ENCODE assay signal across 8 mouse cellular contexts in genomic region chr1:165460801-165461377, GRCm38 (mm10). TPM values are rescaled to one million over a fixed set of nuclear protein-coding genes. Genes with fewer than 3 reads are reported as not detected.
DNase-seq lines count a peak whose midpoint lies in the region; ATAC-seq lines count a peak whose summit lies in the region.

No protein-coding gene starts in this region.

- under 1% methylated on average over 41 of the region's 41 CpGs for WGBS in intestine, embryonic 14.5 days

- peak; percentile 98 to 99 for DNase-seq in adrenal gland, adult 18-20 months (ENCODE audit: low spot score in 2 of 2)
- DNase-seq in embryo, embryonic 11 days = peak; percentile 99
- DNase-seq in gastrocnemius, postnatal 25 days = peak; percentile 100
- DNase-seq in intestine, embryonic 14.5 days (ENCODE audit: low spot score) = peak; percentile 96
- DNase-seq in left cerebral cortex, postnatal 14 days (ENCODE audit: low spot score in 2 of 2) = peak; percentile 99 to 100
- peak; percentile 99 for DNase-seq in mesoderm, embryonic 11.5 days (ENCODE audit: low read depth, low spot score)
- peak; percentile 99 to 100 for DNase-seq in right cerebral cortex, postnatal 36 days (ENCODE audit: low spot score in 2 of 2)
- DNase-seq in yolk sac, embryonic 10.5 days (ENCODE audit: low spot score) = peak; percentile 100

- H3K4me2 ChIP-seq in intestine, embryonic 14.5 days (ENCODE audit: low read length) = peak overlapping the region; percentile 70

- ATAC-seq in intestine, embryonic 14.5 days (replicated peaks; ENCODE audit: low FRiP score, low TSS enrichment, low read depth) = peak; percentile 97

- intact Hi-C loops in left cerebral cortex, postnatal 14 days (cut with DNase I) = loop anchor here (2.0 kb wide), 1 partner anchor 182 kb away; no protein-coding TSS in a partner anchor

- H3K4me1 ChIP-seq in intestine, embryonic 14.5 days (replicated peaks; ENCODE audit: control insufficient read depth, insufficient read depth, low read length) = 0 out of 2 replicates have a peak, but pooled peaks cover 2% of the 10 kb centered on the region

- peak overlapping the region; percentile 80 for H3K9ac ChIP-seq in intestine, embryonic 14.5 days (ENCODE audit: low read length)

- peak overlapping the region; percentile 86 for H3K4me3 ChIP-seq in intestine, embryonic 14.5 days (ENCODE audit: low read depth, low read length)

- no peaks in the 10 kb centered on the region for H3K36me3 ChIP-seq in intestine, embryonic 14.5 days (ENCODE audit: control insufficient read depth, insufficient read depth, low read length)

- no peaks in the 10 kb centered on the region for H3K27me3 ChIP-seq in intestine, embryonic 14.5 days (replicated peaks; ENCODE audit: control insufficient read depth, insufficient read depth, low read length)

- no peaks in the 10 kb centered on the region for H3K9me3 ChIP-seq in intestine, embryonic 14.5 days (ENCODE audit: control insufficient read depth, low read length)

- peak overlapping the region; percentile 91 for H3K27ac ChIP-seq in intestine, embryonic 14.5 days (ENCODE audit: low read depth)

RNA-seq across cellular contexts. Expression of gene Mpc2, which starts 0.5 kb away (rescaled TPM):
- total RNA-seq in adrenal gland, adult 18-20 months (2021) = 100 to 1,000 TPM; 231 to 456 TPM
- total RNA-seq in gastrocnemius, postnatal 25 days (2021) = 100 to 1,000 TPM; 333 to 337 TPM
- 128 and 136 TPM in 2 replicates for polyA plus RNA-seq in intestine, embryonic 14.5 days (2014; fragmentation: Nextera tagmentation; extraction: Ambion mirVana)
- 100 to 1,000 TPM; 148 to 156 TPM for total RNA-seq in left cerebral cortex, postnatal 14 days (2021)

RNA-seq across cellular contexts. Expression of gene Dcaf6, which starts 0.6 kb away (rescaled TPM):
- 10 to 100 TPM; 32.5 to 40.6 TPM for total RNA-seq in adrenal gland, adult 18-20 months (2021)
- total RNA-seq in gastrocnemius, postnatal 25 days (2021) = 100 to 1,000 TPM; 202 to 262 TPM
- polyA plus RNA-seq in intestine, embryonic 14.5 days (2014; fragmentation: Nextera tagmentation; extraction: Ambion mirVana) = 14.3 and 14.4 TPM in 2 replicates
- 10 to 100 TPM; 95.2 to 98.5 TPM for total RNA-seq in left cerebral cortex, postnatal 14 days (2021)

RNA-seq across cellular contexts. Expression of gene Adcy10, which starts 24.1 kb away (rescaled TPM):
- 1 to 10 TPM; 1.5 to 3.8 TPM for total RNA-seq in adrenal gland, adult 18-20 months (2021)
- total RNA-seq in gastrocnemius, postnatal 25 days (2021) = under 1 TPM in 1 of 2 experiments, not detected in 1; 0.40 TPM
- 0.20 TPM in 1 of 2 replicates, not detected in the other for polyA plus RNA-seq in intestine, embryonic 14.5 days (2014; fragmentation: Nextera tagmentation; extraction: Ambion mirVana)
- 1 to 10 TPM in 1 of 2 experiments, under 1 TPM in 1; 0.53 to 1.3 TPM for total RNA-seq in left cerebral cortex, postnatal 14 days (2021)

Comparison
In these comparisons a context has a peak if more than half of its experiments do, and no peak if none do; other contexts are left out.
1. Peak in every context shown above with its lines: DNase-seq, ATAC-seq, H3K4me3 ChIP-seq and H3K27ac ChIP-seq.